Mouse (Mus musculus) embryonic facial prominence, embryonic 15.5 days (tissue): ENCODE measurements around the gene Psme4. TPM values are rescaled to one million over a fixed set of nuclear protein-coding genes. Genes with fewer than 3 reads are reported as not detected.

Experiments used
- ATAC-seq: fragments of 200-750 bp; cut with Nextera tagmentation; 2 replicates; pipeline ENCODE4 v1.8.0; 2017; ENCODE audit warnings: low read depth, moderate TSS enrichment; ENCODE audit not compliant: insufficient number of reproducible peaks, low FRiP score, low TSS enrichment
- H3K27ac ChIP-seq: fragments of 300-500 bp; sonication (generic); replicated peaks from 2 replicates; pipeline ENCODE4 v1.5.1; 2015; ENCODE audit warnings: mild to moderate bottlenecking, inconsistent platforms
- H3K27me3 ChIP-seq: fragments of 300-500 bp; sonication (generic); 2 replicates; pipeline ENCODE4 v1.6.1; 2015; ENCODE audit warnings: inconsistent platforms
- H3K36me3 ChIP-seq: fragments of 300-500 bp; sonication (generic); 2 replicates; pipeline ENCODE4 v1.6.1; 2015; ENCODE audit warnings: mild to moderate bottlenecking, inconsistent platforms
- H3K4me1 ChIP-seq: fragments of 300-500 bp; sonication (generic); 2 replicates; pipeline ENCODE4 v1.6.1; 2015; ENCODE audit warnings: inconsistent platforms
- H3K4me2 ChIP-seq: fragments of 300-500 bp; sonication (generic); replicated peaks from 2 replicates; pipeline ENCODE4 v1.6.1; 2015; ENCODE audit warnings: mild to moderate bottlenecking, inconsistent platforms
- H3K4me3 ChIP-seq: fragments of 300-500 bp; sonication (generic); replicated peaks from 2 replicates; pipeline ENCODE4 v1.5.1; 2015; ENCODE audit warnings: mild to moderate bottlenecking, inconsistent platforms
- H3K9ac ChIP-seq: fragments of 300-500 bp; sonication (generic); 2 replicates; pipeline ENCODE4 v1.6.1; 2015; ENCODE audit warnings: inconsistent platforms
- H3K9me3 ChIP-seq: fragments of 300-500 bp; sonication (generic); replicated peaks from 2 replicates; pipeline ENCODE4 v1.6.1; 2016; ENCODE audit warnings: inconsistent platforms
- WGBS: fragments of 180-500 bp; shearing (Covaris S2); methylation state at CpG from one replicate; pipeline ENCODE4 v1.1.7; 2015; 5-methylcytosine and 5-hydroxymethylcytosine counted together
- polyA plus RNA-seq: library from polyadenylated mRNA; unstranded; fragments of >200 nt; fragmentation: Nextera tagmentation; extraction: Ambion mirVana; gene quantifications from 2 replicates; pipeline ENCODE4 v1.2.1, GENCODE M21; 2015

Psme4 gene
- polyA plus RNA-seq, 1 experiment from 2014 or later = 16.3 TPM

- no peak overlapping the region for H3K4me3 ChIP-seq
- no peak overlapping the region for H3K4me2 ChIP-seq
- H3K36me3 ChIP-seq = no peaks in the 10 kb centered on the region
- H3K27ac ChIP-seq = 0 out of 2 replicates have a peak overlapping the region, but pooled peaks have one; percentile 14
- peaks cover 8% of the 10 kb centered on the region; the same call in 1 of the 2 replicates for H3K4me1 ChIP-seq
- no peaks in the 10 kb centered on the region for H3K27me3 ChIP-seq
- 80% methylated on average over 7 of the region's 7 CpGs for WGBS
- H3K9ac ChIP-seq = no peak overlapping the region
- no peak for ATAC-seq
- H3K9me3 ChIP-seq = no peaks in the 10 kb centered on the region
These were observed 14.9 kb downstream of the Psme4 start for GRCm38 (mm10) chr11:30786230-30786983.

- Histone ChIP-seq H3K4me2 (no peak overlapping the region), H3K27me3 (no peaks in the 10 kb centered on the region), H3K4me1 (no peaks in the 10 kb centered on the region), H3K9me3 (no peaks in the 10 kb centered on the region), H3K36me3 (peaks cover 18% of the 10 kb centered on the region), H3K9ac (no peak overlapping the region), H3K4me3 (no peak overlapping the region), H3K27ac (no peak overlapping the region)
- no peak for ATAC-seq
- WGBS = 85% methylated on average over 7 of the region's 7 CpGs
These were observed 21.2 kb downstream of the Psme4 start for GRCm38 (mm10) chr11:30792680-30793079.

GRCm38 (mm10) chr11:30793753-30794152, 22.2 kb downstream of the Psme4 start:
- H3K4me3 ChIP-seq = no peak overlapping the region
- H3K27me3 ChIP-seq = no peaks in the 10 kb centered on the region
- 100% methylated on average over 1 of the region's 1 CpGs for WGBS
- H3K9me3 ChIP-seq = no peaks in the 10 kb centered on the region
- no peaks in the 10 kb centered on the region for H3K4me1 ChIP-seq
- H3K9ac ChIP-seq = no peak overlapping the region
- no peak for ATAC-seq
- H3K4me2 ChIP-seq = no peak overlapping the region
- no peak overlapping the region for H3K27ac ChIP-seq
- peaks cover 18% of the 10 kb centered on the region for H3K36me3 ChIP-seq

- Histone ChIP-seq H3K4me1 (no peaks in the 10 kb centered on the region), H3K4me3 (no peak overlapping the region), H3K27ac (no peak overlapping the region), H3K4me2 (no peak overlapping the region), H3K36me3 (peaks cover 15% of the 10 kb centered on the region), H3K27me3 (no peaks in the 10 kb centered on the region), H3K9ac (no peak overlapping the region), H3K9me3 (no peaks in the 10 kb centered on the region)
- no peak for ATAC-seq
- 89% methylated on average over 2 of the region's 2 CpGs for WGBS
These were observed 25.7 kb downstream of the Psme4 start for GRCm38 (mm10) chr11:30797236-30797635.

GRCm38 (mm10) chr11:30799496-30799895, 28.0 kb downstream of the Psme4 start:
- Histone ChIP-seq H3K27me3 (no peaks in the 10 kb centered on the region), H3K36me3 (no peaks in the 10 kb centered on the region), H3K9ac (no peak overlapping the region), H3K4me3 (no peak overlapping the region), H3K27ac (no peak overlapping the region), H3K4me2 (no peak overlapping the region), H3K4me1 (no peaks in the 10 kb centered on the region), H3K9me3 (no peaks in the 10 kb centered on the region)
- 69% methylated on average over 1 of the region's 1 CpGs for WGBS
- ATAC-seq = no peak

GRCm38 (mm10) chr11:30800091-30800490, 28.6 kb downstream of the Psme4 start:
- no peak overlapping the region for H3K9ac ChIP-seq
- no peaks in the 10 kb centered on the region for H3K9me3 ChIP-seq
- no peak overlapping the region for H3K4me3 ChIP-seq
- no peaks in the 10 kb centered on the region for H3K36me3 ChIP-seq
- ATAC-seq = no peak
- no peaks in the 10 kb centered on the region for H3K27me3 ChIP-seq
- no peak overlapping the region for H3K4me2 ChIP-seq
- H3K27ac ChIP-seq = no peak overlapping the region
- no peaks in the 10 kb centered on the region for H3K4me1 ChIP-seq

- ATAC-seq = no peak
- no peaks in the 10 kb centered on the region for H3K36me3 ChIP-seq
- no peak overlapping the region for H3K27ac ChIP-seq
- H3K9ac ChIP-seq = no peak overlapping the region
- H3K4me2 ChIP-seq = no peak overlapping the region
- no peaks in the 10 kb centered on the region for H3K27me3 ChIP-seq
- H3K4me1 ChIP-seq = no peaks in the 10 kb centered on the region
- H3K4me3 ChIP-seq = no peak overlapping the region
- no peaks in the 10 kb centered on the region for H3K9me3 ChIP-seq
- 81% methylated on average over 1 of the region's 1 CpGs for WGBS
These were observed 30.9 kb downstream of the Psme4 start for GRCm38 (mm10) chr11:30802421-30802820.

- peaks cover 31% of the 10 kb centered on the region for H3K36me3 ChIP-seq
- H3K27ac ChIP-seq = no peak overlapping the region
These were observed 49.6 kb downstream of the Psme4 start for GRCm38 (mm10) chr11:30821116-30821515.

GRCm38 (mm10) chr11:30838793-30839192, 67.3 kb downstream of the Psme4 start:
- no peak for ATAC-seq
- no peaks in the 10 kb centered on the region for H3K4me1 ChIP-seq
- H3K27me3 ChIP-seq = no peaks in the 10 kb centered on the region
- no peak overlapping the region for H3K4me2 ChIP-seq
- no peak overlapping the region for H3K4me3 ChIP-seq
- no peak overlapping the region for H3K9ac ChIP-seq
- H3K9me3 ChIP-seq = no peaks in the 10 kb centered on the region
- peaks cover 34% of the 10 kb centered on the region for H3K36me3 ChIP-seq
- H3K27ac ChIP-seq = no peak overlapping the region
- WGBS = 92% methylated on average over 2 of the region's 2 CpGs

More at GRCm38 (mm10) chr11:30821116-30821515, 49.6 kb downstream of the Psme4 start:
- Histone ChIP-seq H3K9me3 (no peaks in the 10 kb centered on the region), H3K4me3 (no peak overlapping the region), H3K9ac (no peak overlapping the region), H3K27me3 (no peaks in the 10 kb centered on the region), H3K4me1 (no peaks in the 10 kb centered on the region), H3K4me2 (no peak overlapping the region)
- 59% methylated on average over 5 of the region's 5 CpGs for WGBS
- no peak for ATAC-seq

GRCm38 (mm10) chr11:30844355-30844754, 72.8 kb downstream of the Psme4 start:
- Histone ChIP-seq H3K4me1 (no peaks in the 10 kb centered on the region), H3K27ac (no peak overlapping the region), H3K4me3 (no peak overlapping the region), H3K9ac (no peak overlapping the region), H3K9me3 (no peaks in the 10 kb centered on the region), H3K36me3 (peaks cover 27% of the 10 kb centered on the region), H3K27me3 (no peaks in the 10 kb centered on the region), H3K4me2 (no peak overlapping the region)
- no peak for ATAC-seq
- 87% methylated on average over 1 of the region's 1 CpGs for WGBS

- H3K36me3 ChIP-seq = peaks cover 43% of the 10 kb centered on the region
- ATAC-seq = no peak
These were observed 100.9 kb downstream of the Psme4 start for GRCm38 (mm10) chr11:30872425-30872824.

More at GRCm38 (mm10) chr11:30872425-30872824, 100.9 kb downstream of the Psme4 start:
- H3K27ac ChIP-seq = no peak overlapping the region
- H3K27me3 ChIP-seq = no peaks in the 10 kb centered on the region
- no peaks in the 10 kb centered on the region for H3K9me3 ChIP-seq
- no peak overlapping the region for H3K9ac ChIP-seq
- H3K4me1 ChIP-seq = no peaks in the 10 kb centered on the region
- no peak overlapping the region for H3K4me3 ChIP-seq
- H3K4me2 ChIP-seq = no peak overlapping the region
